Mouse (Mus musculus): Measurements from ENCODE around the gene BC055324.

- no peak for TF ChIP-seq CTCF (IDR thresholded peaks at IDR 0.05; ENCODE audit: borderline replicate concordance, extremely low read depth, insufficient read depth, insufficient read length)
- no peak for TF ChIP-seq POLR2A (IDR thresholded peaks at IDR 0.05; ENCODE audit: borderline replicate concordance, extremely low read depth, insufficient read depth, insufficient read length, poor library complexity, severe bottlenecking)
Observed at GRCm38 (mm10) chr1:164025685-164026084, 31.1 kb upstream of the BC055324 start.
